In the genomic region with DNA sequence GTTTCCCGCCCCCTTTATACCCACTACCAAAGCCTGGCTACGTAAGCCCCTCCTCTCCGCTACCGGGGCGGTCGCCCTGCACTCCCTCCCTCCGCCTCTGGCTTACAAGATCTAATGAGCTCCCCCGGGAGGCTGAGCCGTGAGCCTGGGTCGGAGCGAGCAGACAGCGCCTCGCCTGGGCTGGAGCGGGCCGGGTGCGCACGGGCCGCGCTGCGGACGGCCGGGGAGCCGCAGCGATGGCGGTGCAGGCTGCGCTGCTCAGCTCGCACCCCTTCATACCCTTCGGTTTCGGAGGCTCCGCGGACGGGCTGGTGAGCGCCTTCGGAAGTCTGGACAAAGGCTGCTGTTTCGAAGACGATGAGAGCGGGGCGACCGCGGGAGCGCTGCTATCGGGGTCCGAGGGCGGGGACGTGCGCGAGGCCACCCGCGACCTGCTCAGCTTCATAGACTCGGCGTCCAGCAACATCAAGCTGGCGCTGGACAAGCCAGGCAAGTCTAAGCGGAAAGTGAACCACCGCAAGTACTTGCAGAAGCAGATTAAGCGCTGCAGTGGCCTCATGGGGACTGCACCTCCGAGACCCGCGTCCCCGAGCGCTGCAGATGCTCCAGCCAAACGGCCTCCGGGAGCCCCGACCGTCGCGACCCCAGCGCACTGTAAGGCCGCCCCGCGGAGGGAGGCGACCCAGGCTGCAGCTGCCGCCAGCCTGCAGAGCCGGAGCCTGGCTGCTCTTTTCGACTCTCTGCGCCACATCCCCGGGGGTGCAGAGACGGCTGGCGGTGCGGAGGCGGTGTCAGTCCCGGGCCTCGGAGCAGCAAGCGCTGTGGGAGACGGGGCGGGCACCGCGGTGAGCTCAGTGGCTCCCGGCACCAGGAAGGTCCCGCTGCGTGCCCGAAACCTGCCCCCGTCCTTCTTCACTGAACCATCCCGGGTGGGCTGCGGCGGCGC, we compare ENCODE assay signal across 8 mouse cellular contexts. TPM values are rescaled to one million over a fixed set of nuclear protein-coding genes. Genes with fewer than 3 reads are reported as not detected.
DNase-seq lines count a peak whose midpoint lies in the region; ATAC-seq lines count a peak whose summit lies in the region.

Fam181b (plus strand) TSS at position 81 of the 946 bp plus-strand sequence.

- peak within 1 kb of the TSS; percentile 85 for H3K4me3 ChIP-seq in forebrain, embryonic 11.5 days (ENCODE audit: low read depth, low read length)
- H3K4me3 ChIP-seq in heart, embryonic 14.5 days (ENCODE audit: control insufficient read depth in 1 of 2, insufficient read depth in 1 of 2, low read depth in 1 of 2, low read length in 2 of 2), result peak within 1 kb of the TSS; percentile 61 to 62
- H3K4me3 ChIP-seq in liver, embryonic 12.5 days, result peak within 1 kb of the TSS; percentile 49

- H3K27me3 ChIP-seq in forebrain, embryonic 11.5 days (ENCODE audit: control insufficient read depth, insufficient read depth, low read length), result peaks cover 3% of the 10 kb centered on the region; the same call in 1 of the 2 replicates
- H3K27me3 ChIP-seq in heart, embryonic 14.5 days (ENCODE audit: control insufficient read depth, insufficient read depth, low read length), result peaks cover 34% of the 10 kb centered on the region
- peaks cover 51% of the 10 kb centered on the region for H3K27me3 ChIP-seq in liver, embryonic 12.5 days (replicated peaks)

- WGBS in forebrain, embryonic 11.5 days, result under 1% methylated on average over 93 of the region's 96 CpGs
- WGBS in heart, embryonic 14.5 days, result under 1% methylated on average over 94 of the region's 96 CpGs
- 1% methylated on average over 96 of the region's 96 CpGs for WGBS in liver, embryonic 12.5 days (ENCODE audit: insufficient replicate concordance)

- H3K36me3 ChIP-seq in forebrain, embryonic 11.5 days (ENCODE audit: control insufficient read depth, insufficient read depth, low read length), result no peaks in the 10 kb centered on the region
- H3K36me3 ChIP-seq in heart, embryonic 14.5 days (ENCODE audit: control insufficient read depth, insufficient read depth, low read length), result no peaks in the 10 kb centered on the region
- no peaks in the 10 kb centered on the region for H3K36me3 ChIP-seq in liver, embryonic 12.5 days

- ATAC-seq in forebrain, embryonic 11.5 days (replicated peaks; ENCODE audit: low FRiP score), result peak; percentile 95
- ATAC-seq in heart, embryonic 14.5 days (ENCODE audit: insufficient number of reproducible peaks, insufficient read depth, low FRiP score, low read depth), result peak; percentile 88
- ATAC-seq in liver, embryonic 12.5 days, result peak; percentile 77

- peaks cover 19% of the 10 kb centered on the region for H3K4me1 ChIP-seq in forebrain, embryonic 11.5 days (replicated peaks; ENCODE audit: control insufficient read depth, insufficient read depth, low read length)
- peaks cover 0 to 3% of the 10 kb centered on the region in 2 experiments; a peak in 1 of 4 replicates for H3K4me1 ChIP-seq in heart, embryonic 14.5 days (ENCODE audit: control insufficient read depth in 2 of 2, insufficient read depth in 2 of 2, low read length in 2 of 2)
- H3K4me1 ChIP-seq in liver, embryonic 12.5 days, result 0 out of 2 replicates have a peak, but pooled peaks cover 4% of the 10 kb centered on the region

- peak; percentile 25 to 43 for DNase-seq in urinary bladder, adult 18-20 months (ENCODE audit: low spot score in 2 of 2)
- no peak for DNase-seq in urinary bladder, postnatal 10 days (ENCODE audit: low spot score)
- peak; percentile 95 for DNase-seq in forebrain, embryonic 11.5 days (ENCODE audit: low spot score)
- peak; percentile 11 to 38 for DNase-seq in kidney, postnatal 36 days
- peak; percentile 88 for DNase-seq in neural tube, embryonic 10.5 days (ENCODE audit: extremely low spot score, low spot score)
- DNase-seq in urinary bladder, postnatal 25 days (ENCODE audit: low spot score), result peak; percentile 11

- peak within 1 kb of the TSS; percentile 88 for H3K27ac ChIP-seq in forebrain, embryonic 11.5 days (ENCODE audit: low read depth, low read length)
- H3K27ac ChIP-seq in heart, embryonic 14.5 days (replicated peaks in 1 of 2; ENCODE audit: control insufficient read depth in 1 of 2, insufficient read depth in 1 of 2, low read depth in 2 of 2, low read length in 2 of 2), result 0 out of 4 replicates have a peak within 1 kb of the TSS, but pooled peaks of 1 of the 2 experiments have one; percentile 33
- no peak within 1 kb of the TSS for H3K27ac ChIP-seq in liver, embryonic 12.5 days

- no peaks in the 10 kb centered on the region for H3K9me3 ChIP-seq in forebrain, embryonic 11.5 days (ENCODE audit: control insufficient read depth, low read length)
- no peaks in the 10 kb centered on the region for H3K9me3 ChIP-seq in heart, embryonic 14.5 days (ENCODE audit: control insufficient read depth, low read length)
- H3K9me3 ChIP-seq in liver, embryonic 12.5 days (replicated peaks), result no peaks in the 10 kb centered on the region

- H3K4me2 ChIP-seq in forebrain, embryonic 11.5 days (ENCODE audit: low read depth, low read length, severe bottlenecking), result peak within 1 kb of the TSS; percentile 77
- H3K4me2 ChIP-seq in heart, embryonic 14.5 days (ENCODE audit: low read length), result peak within 1 kb of the TSS; percentile 85
- peak within 1 kb of the TSS; percentile 69 for H3K4me2 ChIP-seq in liver, embryonic 12.5 days

- peak within 1 kb of the TSS; percentile 94 for H3K9ac ChIP-seq in forebrain, embryonic 11.5 days (ENCODE audit: low read length)
- H3K9ac ChIP-seq in heart, embryonic 14.5 days (ENCODE audit: low read length), result peak within 1 kb of the TSS; percentile 69
- no peak within 1 kb of the TSS for H3K9ac ChIP-seq in liver, embryonic 12.5 days

RNA-seq across cellular contexts. Expression of gene Fam181b, which starts in this region (rescaled TPM):
- 49.5 and 51.4 TPM in 2 replicates for polyA plus RNA-seq in forebrain, embryonic 11.5 days (2014; fragmentation: Nextera tagmentation; extraction: Ambion mirVana)
- 2.9 and 3.1 TPM in 2 replicates for polyA plus RNA-seq in heart, embryonic 14.5 days (2014; fragmentation: Nextera tagmentation; extraction: Ambion mirVana)
- polyA plus RNA-seq in liver, embryonic 12.5 days (2016; fragmentation: Nextera tagmentation; extraction: Ambion mirVana), result 0.82 and 1.1 TPM in 2 replicates

Comparison
In these comparisons a context has a peak if more than half of its experiments do, and no peak if none do; other contexts are left out.
1. RNA of gene Fam181b (polyA plus RNA-seq): 49.5 to 51.4 TPM in forebrain, embryonic 11.5 days; 2.9 to 3.1 TPM in heart, embryonic 14.5 days and 0.82 to 1.1 TPM in liver, embryonic 12.5 days; every median in the first group is over 10 times any median in the second.
2. Peak in every context shown above with its lines, with median percentiles within 50 percentile points of each other: ATAC-seq, H3K4me2 ChIP-seq and H3K4me3 ChIP-seq.